Mouse (Mus musculus): ENCODE measurements around the gene Gpbar1. TPM values are rescaled to one million over a fixed set of nuclear protein-coding genes. Genes with fewer than 3 reads are reported as not detected.

Gene Gpbar1
- under 1 TPM in 1 of 2 experiments, not detected in 1; 0.16 TPM for polyA plus RNA-seq (2017; shearing (Covaris generic))

DNA sequence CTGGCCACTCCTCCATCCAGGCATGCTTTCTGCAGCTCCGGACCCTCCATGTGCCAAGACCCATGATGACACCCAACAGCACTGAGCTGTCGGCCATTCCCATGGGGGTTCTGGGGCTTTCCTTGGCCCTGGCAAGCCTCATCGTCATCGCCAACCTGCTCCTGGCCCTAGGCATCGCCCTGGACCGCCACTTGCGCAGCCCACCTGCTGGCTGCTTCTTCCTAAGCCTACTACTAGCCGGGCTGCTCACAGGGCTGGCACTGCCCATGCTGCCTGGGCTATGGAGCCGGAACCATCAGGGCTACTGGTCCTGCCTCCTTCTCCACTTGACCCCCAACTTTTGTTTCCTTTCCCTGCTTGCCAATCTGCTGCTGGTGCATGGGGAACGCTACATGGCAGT, at the start of gene Gpbar1:
Gpbar1 (plus strand) TSS at position 13 of the 400 bp plus-strand sequence.

DNA sequence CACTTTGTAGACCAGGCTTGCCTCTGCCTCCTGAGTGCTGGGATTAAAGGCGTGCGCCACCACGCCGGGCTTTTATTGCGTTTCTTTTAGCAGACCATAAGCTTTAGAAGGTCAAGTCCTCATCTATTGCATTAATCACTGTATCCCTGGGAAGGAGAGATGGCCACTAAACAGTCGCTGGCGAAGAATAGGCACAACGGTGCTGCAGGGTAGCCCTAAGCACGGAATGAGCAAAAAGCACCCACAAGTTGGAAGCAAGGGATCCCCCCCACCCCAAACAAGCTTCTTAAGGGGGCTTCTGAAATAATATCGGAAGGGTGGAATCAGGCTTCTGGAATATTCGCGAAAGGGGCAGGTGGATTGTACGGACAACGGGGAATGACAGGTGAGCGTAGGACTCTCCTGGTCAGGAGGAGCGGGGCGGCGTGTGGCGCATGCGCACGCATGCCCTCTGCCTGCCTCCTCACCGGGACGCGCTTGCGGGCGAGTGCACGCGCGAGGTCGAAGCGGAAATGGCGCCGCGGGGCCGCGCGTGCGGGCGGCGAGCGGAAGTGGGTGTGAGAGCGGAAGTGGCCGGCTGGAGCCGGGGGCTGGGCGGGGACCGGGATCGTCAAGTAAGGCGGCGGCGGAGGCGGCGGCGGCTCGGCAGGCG, 42.3 kb upstream of the Gpbar1 start, which contains the start of gene Arpc2:
Arpc2 (plus strand) TSS at position 147 of the 652 bp plus-strand sequence.

DNA sequence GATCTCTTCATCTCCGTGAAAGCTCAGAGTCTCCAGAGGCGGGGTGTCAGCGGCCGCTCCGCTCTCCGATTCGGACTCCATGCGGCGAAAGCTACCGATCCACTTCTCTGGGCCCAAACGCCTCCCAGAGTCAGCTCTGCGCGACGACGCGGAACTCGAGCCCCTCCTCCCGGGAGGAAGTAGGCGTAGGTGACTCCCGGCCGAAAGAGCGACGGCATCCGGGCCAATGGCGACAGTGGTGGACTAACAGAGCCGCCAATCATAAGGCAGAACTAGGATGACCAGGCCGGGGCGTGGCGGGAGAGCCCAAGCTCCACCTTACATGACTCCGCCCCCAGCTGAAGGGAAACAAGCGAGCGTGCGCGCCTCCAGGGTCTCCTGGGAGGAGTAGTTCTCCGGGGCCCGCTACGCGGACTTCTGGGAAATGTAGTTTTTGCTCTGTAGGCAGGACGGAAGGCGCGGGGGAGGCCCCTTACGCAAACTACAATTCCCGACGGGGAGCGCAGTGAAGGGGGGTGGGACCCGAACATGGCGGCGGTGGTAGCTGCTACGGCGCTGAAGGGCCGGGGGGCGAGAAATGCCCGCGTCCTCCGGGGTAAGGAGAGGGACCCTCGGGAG, 6.3 kb downstream of the Gpbar1 start, which contains the start of the genes Aamp and Pnkd:
Aamp (minus strand) TSS at position 196 of the 618 bp plus-strand sequence.
Pnkd (plus strand) TSS at position 388 of the 618 bp plus-strand sequence.

DNA sequence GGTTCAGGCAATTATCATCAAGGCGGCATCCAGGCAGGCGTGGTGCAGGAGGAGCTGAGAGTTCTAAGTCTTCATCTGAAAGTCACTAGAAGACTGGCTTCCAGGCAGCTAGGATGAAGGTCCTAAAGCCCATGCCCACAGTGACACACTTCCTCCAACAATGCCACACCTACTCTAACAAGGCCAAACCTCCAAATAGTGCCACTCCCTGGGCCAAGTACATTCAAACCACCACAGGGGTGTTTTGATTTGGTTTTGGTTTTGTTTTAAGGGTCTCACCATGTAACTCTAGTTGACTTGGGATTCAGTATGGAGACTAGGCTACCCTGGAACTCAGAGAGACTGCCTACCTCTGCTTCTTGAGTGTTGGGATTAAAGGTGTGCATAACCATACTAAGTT, 27.2 kb downstream of the Gpbar1 start, which contains the start of gene Tmbim1:
Tmbim1 (minus strand) TSS at position 101 of the 400 bp plus-strand sequence.

Other genes with a start within 250 kb of the Gpbar1 start
- gene Tns1, start 154.1 kb upstream of the Gpbar1 start, polyA plus RNA-seq (2017; shearing (Covaris generic)): 10 to 100 TPM in 1 of 2 experiments, 1 to 10 TPM in 1; 7.8 to 22.3 TPM
- not detected for gene Rufy4, start 153.0 kb upstream of the Gpbar1 start, polyA plus RNA-seq (2017; shearing (Covaris generic))
- under 1 TPM; 0.05 to 0.18 TPM for gene Cxcr2, start 124.6 kb upstream of the Gpbar1 start, polyA plus RNA-seq (2017; shearing (Covaris generic))
- not detected for gene Cxcr1, start 83.9 kb upstream of the Gpbar1 start, polyA plus RNA-seq (2017; shearing (Covaris generic))
- 1,000 to 10,000 TPM; 1,103 to 1,270 TPM for gene Arpc2, start 42.5 kb upstream of the Gpbar1 start, polyA plus RNA-seq (2017; shearing (Covaris generic))
- gene Aamp, start 6.2 kb downstream of the Gpbar1 start, polyA plus RNA-seq (2017; shearing (Covaris generic)): 100 to 1,000 TPM; 193 to 248 TPM
- gene Pnkd, start 6.4 kb downstream of the Gpbar1 start, polyA plus RNA-seq (2017; shearing (Covaris generic)): 10 to 100 TPM; 70.6 to 76.1 TPM
- gene Tmbim1, start 27.1 kb downstream of the Gpbar1 start, polyA plus RNA-seq (2017; shearing (Covaris generic)): 10 to 100 TPM in 1 of 2 experiments, 1 to 10 TPM in 1; 8.1 to 31.0 TPM
- not detected for gene Catip, start 83.6 kb downstream of the Gpbar1 start, polyA plus RNA-seq (2017; shearing (Covaris generic))
- gene Slc11a1, start 96.6 kb downstream of the Gpbar1 start, polyA plus RNA-seq (2017; shearing (Covaris generic)): 1 to 10 TPM; 1.9 to 4.5 TPM
- 1 to 10 TPM; 4.9 to 6.8 TPM for gene Ctdsp1, start 113.0 kb downstream of the Gpbar1 start, polyA plus RNA-seq (2017; shearing (Covaris generic))
- under 1 TPM; 0.05 to 0.16 TPM for gene Vil1, start 130.8 kb downstream of the Gpbar1 start, polyA plus RNA-seq (2017; shearing (Covaris generic))
- gene Cnot9, start 227.5 kb downstream of the Gpbar1 start, polyA plus RNA-seq (2017; shearing (Covaris generic)): 10 to 100 TPM; 34.7 to 37.7 TPM